Mouse (Mus musculus): ENCODE results near the gene Ddx58. TPM values are rescaled to one million over a fixed set of nuclear protein-coding genes. Genes with fewer than 3 reads are reported as not detected.

The Ddx58 gene
- total and polyA plus RNA-seq, 2 experiments from 2014 or later: 2.8 to 7.6 TPM

GRCm38 (mm10) chr4:40156582-40157499, 82.8 kb downstream of the Ddx58 start:
- Histone ChIP-seq H3K27ac (ENCODE audit: low read depth, low read length) (no peak overlapping the region), H3K36me3 (ENCODE audit: insufficient read depth) (no peaks in the 10 kb centered on the region), H3K4me3 (ENCODE audit: low read depth, low read length) (no peak overlapping the region), H3K27me3 (ENCODE audit: insufficient read depth, low read length) (no peaks in the 10 kb centered on the region), H3K9me3 (ENCODE audit: low read length) (no peaks in the 10 kb centered on the region), H3K9ac (no peak overlapping the region), H3K4me2 (ENCODE audit: low read depth) (no peak overlapping the region), H3K4me1 (ENCODE audit: insufficient read depth) (no peaks in the 10 kb centered on the region)
- no peak for DNase-seq
- 69% methylated on average over 18 of the region's 18 CpGs for WGBS
- no peak for TF ChIP-seq CTCF (IDR thresholded peaks at IDR 0.05; ENCODE audit: low read depth)
- ATAC-seq: no peak

GRCm38 (mm10) chr4:40156153-40156552, 83.5 kb downstream of the Ddx58 start:
- Histone ChIP-seq H3K4me2 (ENCODE audit: low read depth) (no peak overlapping the region), H3K9ac (no peak overlapping the region), H3K27ac (ENCODE audit: low read depth, low read length) (no peak overlapping the region), H3K36me3 (ENCODE audit: insufficient read depth) (no peaks in the 10 kb centered on the region), H3K9me3 (ENCODE audit: low read length) (no peaks in the 10 kb centered on the region), H3K4me1 (ENCODE audit: insufficient read depth) (no peaks in the 10 kb centered on the region), H3K27me3 (ENCODE audit: insufficient read depth, low read length) (no peaks in the 10 kb centered on the region), H3K4me3 (ENCODE audit: low read depth, low read length) (no peak overlapping the region)
- DNase-seq (no peak), ATAC-seq (no peak)
- WGBS: 90% methylated on average over 2 of the region's 2 CpGs
- no peak for TF ChIP-seq CTCF (IDR thresholded peaks at IDR 0.05; ENCODE audit: low read depth)

DNA sequence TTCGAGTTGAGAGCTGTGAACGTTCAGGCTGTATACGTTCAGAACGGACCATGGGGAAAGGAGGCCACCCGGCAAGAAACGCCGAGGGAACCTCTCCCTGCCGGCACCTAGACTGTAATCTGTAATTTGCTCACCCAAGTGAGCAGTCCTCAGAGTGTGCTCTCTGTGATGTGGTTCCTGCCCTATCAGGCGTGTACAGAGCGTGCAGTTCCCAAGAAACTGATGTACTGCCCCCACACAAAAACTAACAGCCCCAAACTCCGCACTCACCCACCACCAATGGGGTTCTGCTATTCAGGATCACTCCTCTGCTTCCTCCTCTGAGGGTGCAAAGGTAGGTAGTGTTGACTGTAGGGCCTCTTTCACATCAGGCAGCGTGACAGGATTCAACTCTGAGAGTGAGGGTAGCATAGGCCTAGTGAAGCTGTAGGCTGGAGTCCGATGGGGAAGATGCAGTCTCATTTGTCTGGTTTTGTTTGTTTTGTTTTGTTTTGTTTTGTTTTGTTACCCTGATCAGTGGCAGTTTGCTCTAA, 84.1 kb downstream of the Ddx58 start:
- WGBS: 90% methylated on average over 13 of the region's 13 CpGs
- no peak overlapping the region for H3K4me2 ChIP-seq (ENCODE audit: low read depth)
- no peak overlapping the region for H3K9ac ChIP-seq
- no peaks in the 10 kb centered on the region for H3K9me3 ChIP-seq (ENCODE audit: low read length)
- H3K27me3 ChIP-seq (ENCODE audit: insufficient read depth, low read length): no peaks in the 10 kb centered on the region
- no peak for DNase-seq
- no peak overlapping the region for H3K4me3 ChIP-seq (ENCODE audit: low read depth, low read length)
- no peak for ATAC-seq
- TF ChIP-seq CTCF (IDR thresholded peaks at IDR 0.05; ENCODE audit: low read depth): no peak
- H3K36me3 ChIP-seq (ENCODE audit: insufficient read depth): no peaks in the 10 kb centered on the region
- no peak overlapping the region for H3K27ac ChIP-seq (ENCODE audit: low read depth, low read length)
- H3K4me1 ChIP-seq (ENCODE audit: insufficient read depth): no peaks in the 10 kb centered on the region

- no peak overlapping the region for H3K27ac ChIP-seq (ENCODE audit: low read depth, low read length)
- H3K4me1 ChIP-seq (ENCODE audit: insufficient read depth): no peaks in the 10 kb centered on the region
- H3K27me3 ChIP-seq (ENCODE audit: insufficient read depth, low read length): no peaks in the 10 kb centered on the region
- ATAC-seq (no peak), DNase-seq (no peak)
- no peaks in the 10 kb centered on the region for H3K36me3 ChIP-seq (ENCODE audit: insufficient read depth)
- no peak overlapping the region for H3K4me3 ChIP-seq (ENCODE audit: low read depth, low read length)
- H3K9ac ChIP-seq: no peak overlapping the region
- H3K9me3 ChIP-seq (ENCODE audit: low read length): no peaks in the 10 kb centered on the region
- no peak for TF ChIP-seq CTCF (IDR thresholded peaks at IDR 0.05; ENCODE audit: low read depth)
- 93% methylated on average over 4 of the region's 4 CpGs for WGBS
- no peak overlapping the region for H3K4me2 ChIP-seq (ENCODE audit: low read depth)
Observed at GRCm38 (mm10) chr4:40154751-40155150, 84.9 kb downstream of the Ddx58 start.

Other genes with a start within 250 kb of the Ddx58 start
- gene Aco1, start 96.7 kb downstream of the Ddx58 start, total RNA-seq (2014; rRNA removed): 53.6 and 59.6 TPM in 2 replicates
- 35.0 and 40.0 TPM in 2 replicates for gene Aco1, start 96.7 kb downstream of the Ddx58 start, polyA plus RNA-seq (2015; fragmentation: Nextera tagmentation; extraction: Ambion mirVana)
- gene Smim27, start 29.8 kb upstream of the Ddx58 start, total RNA-seq (2014; rRNA removed): 3.8 and 4.3 TPM in 2 replicates
- 17.0 and 24.5 TPM in 2 replicates for gene Smim27, start 29.8 kb upstream of the Ddx58 start, polyA plus RNA-seq (2015; fragmentation: Nextera tagmentation; extraction: Ambion mirVana)
- gene Topors, start 30.0 kb upstream of the Ddx58 start, total RNA-seq (2014; rRNA removed): 27.6 and 35.1 TPM in 2 replicates
- 23.1 and 29.4 TPM in 2 replicates for gene Topors, start 30.0 kb upstream of the Ddx58 start, polyA plus RNA-seq (2015; fragmentation: Nextera tagmentation; extraction: Ambion mirVana)
- 187 and 250 TPM in 2 replicates for gene Ndufb6, start 39.6 kb upstream of the Ddx58 start, total RNA-seq (2014; rRNA removed)
- gene Ndufb6, start 39.6 kb upstream of the Ddx58 start, polyA plus RNA-seq (2015; fragmentation: Nextera tagmentation; extraction: Ambion mirVana): 392 and 475 TPM in 2 replicates
- 1.8 and 4.0 TPM in 2 replicates for gene Tmem215, start 232.4 kb upstream of the Ddx58 start, total RNA-seq (2014; rRNA removed)
- 1.0 and 2.1 TPM in 2 replicates for gene Tmem215, start 232.4 kb upstream of the Ddx58 start, polyA plus RNA-seq (2015; fragmentation: Nextera tagmentation; extraction: Ambion mirVana)

All from forebrain, postnatal 0 days (tissue).